Mouse (Mus musculus) heart, embryonic 16.5 days (tissue): ENCODE measurements around the gene Plekhh1. TPM values are rescaled to one million over a fixed set of nuclear protein-coding genes. Genes with fewer than 3 reads are reported as not detected.

ENCODE experiments used
- ATAC-seq: fragments of 200-750 bp; cut with Nextera tagmentation; replicated peaks from 2 replicates; pipeline ENCODE4 v1.8.0; 2017; ENCODE audit warnings: moderate number of reproducible peaks; ENCODE audit not compliant: insufficient read depth, low FRiP score; ENCODE audit errors: extremely low read depth
- H3K27ac ChIP-seq: fragments of 300-500 bp; sonication (generic); 2 replicates; pipeline ENCODE4 v1.5.1; 2014; ENCODE audit warnings: mild to moderate bottlenecking, low read length, control low read depth, moderate library complexity
- H3K27me3 ChIP-seq: fragments of 300-500 bp; sonication (generic); 2 replicates; pipeline ENCODE4 v1.6.1; 2014; ENCODE audit warnings: low read length, mixed read lengths; ENCODE audit not compliant: control insufficient read depth, insufficient read depth
- H3K36me3 ChIP-seq: fragments of 300-500 bp; sonication (generic); 2 replicates; pipeline ENCODE4 v1.6.1; 2014; ENCODE audit not compliant: control insufficient read depth, insufficient read depth
- H3K4me1 ChIP-seq: fragments of 300-500 bp; sonication (generic); 2 replicates; pipeline ENCODE4 v1.6.1; 2014; ENCODE audit warnings: low read length, mixed read lengths; ENCODE audit not compliant: control insufficient read depth, insufficient read depth
- H3K4me2 ChIP-seq: fragments of 300-500 bp; sonication (generic); 2 replicates; pipeline ENCODE4 v1.6.1; 2014; ENCODE audit warnings: low read depth, mild to moderate bottlenecking, control low read depth, low read length
- H3K4me3 ChIP-seq: fragments of 300-500 bp; sonication (generic); 2 replicates; pipeline ENCODE4 v1.5.1; 2014; ENCODE audit warnings: mild to moderate bottlenecking, control low read depth, low read length
- H3K9ac ChIP-seq: fragments of 300-500 bp; sonication (generic); 2 replicates; pipeline ENCODE4 v1.6.1; 2014; ENCODE audit warnings: low read length, control low read depth
- H3K9me3 ChIP-seq: fragments of 300-500 bp; sonication (generic); replicated peaks from 2 replicates; pipeline ENCODE4 v1.6.1; 2016; ENCODE audit warnings: low read length; ENCODE audit not compliant: control insufficient read depth
- WGBS: fragments of 180-500 bp; shearing (Covaris S2); extraction: QIAGEN DNeasy Blood & Tissue Kit; methylation state at CpG from one replicate; pipeline ENCODE4 v1.1.7; 2014; 5-methylcytosine and 5-hydroxymethylcytosine counted together
- polyA plus RNA-seq: library from polyadenylated mRNA; unstranded; fragments of >200 nt; fragmentation: Nextera tagmentation; extraction: Ambion mirVana; gene quantifications from 2 replicates; pipeline ENCODE4 v1.2.1, GENCODE M21; 2015

Gene Plekhh1
- polyA plus RNA-seq, 1 experiment from 2014 or later, result 1.8 TPM

- Histone ChIP-seq H3K4me1 (no peaks in the 10 kb centered on the region), H3K9me3 (no peaks in the 10 kb centered on the region), H3K4me3 (no peak overlapping the region), H3K27me3 (0 out of 2 replicates have a peak, but pooled peaks cover 2% of the 10 kb centered on the region), H3K27ac (no peak overlapping the region), H3K9ac (no peak overlapping the region), H3K36me3 (peaks cover 9% of the 10 kb centered on the region), H3K4me2 (no peak overlapping the region)
- no peak for ATAC-seq
- WGBS, result 88% methylated on average over 9 of the region's 9 CpGs
Measured at GRCm38 (mm10) chr12:79070736-79071333, 41.9 kb downstream of the Plekhh1 start.

GRCm38 (mm10) chr12:79072576-79072975 lies 43.6 kb downstream of the Plekhh1 start:
- 92% methylated on average over 6 of the region's 6 CpGs for WGBS
- Histone ChIP-seq H3K4me2 (no peak overlapping the region), H3K4me3 (no peak overlapping the region), H3K9ac (no peak overlapping the region), H3K27ac (no peak overlapping the region), H3K27me3 (0 out of 2 replicates have a peak, but pooled peaks cover 2% of the 10 kb centered on the region), H3K4me1 (no peaks in the 10 kb centered on the region), H3K36me3 (peaks cover 20% of the 10 kb centered on the region), H3K9me3 (no peaks in the 10 kb centered on the region)
- ATAC-seq, result no peak

DNA sequence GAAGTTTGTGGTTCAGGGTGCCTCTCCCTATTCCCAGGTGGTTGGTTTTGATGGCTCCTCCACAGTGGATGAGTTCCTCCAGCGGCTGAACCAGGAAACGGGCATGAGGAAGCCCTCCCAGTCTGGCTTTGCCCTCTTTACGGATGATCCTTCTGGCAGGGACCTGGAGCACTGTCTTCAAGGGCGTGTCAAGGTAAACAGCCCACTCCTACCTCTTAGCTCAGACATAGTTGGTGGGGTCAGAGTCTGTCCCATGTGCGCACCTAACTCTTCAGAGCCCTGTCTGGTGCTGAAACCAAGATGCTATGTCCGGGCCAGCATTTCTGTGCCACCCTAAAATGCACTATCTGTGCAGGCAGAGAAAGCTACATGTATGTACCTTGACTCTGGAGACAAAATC lies 44.4 kb downstream of the Plekhh1 start:
- 83% methylated on average over 6 of the region's 6 CpGs for WGBS
- Histone ChIP-seq H3K4me1 (no peaks in the 10 kb centered on the region), H3K27ac (no peak overlapping the region), H3K27me3 (0 out of 2 replicates have a peak, but pooled peaks cover 2% of the 10 kb centered on the region), H3K4me3 (no peak overlapping the region), H3K9me3 (no peaks in the 10 kb centered on the region), H3K36me3 (peaks cover 24% of the 10 kb centered on the region), H3K4me2 (no peak overlapping the region), H3K9ac (no peak overlapping the region)
- ATAC-seq, result no peak

GRCm38 (mm10) chr12:79089182-79089812 lies 60.3 kb downstream of the Plekhh1 start, which contains the start of gene Pigh:
Gene Pigh, minus strand, starts transcription at chr12:79089651.
- no peaks in the 10 kb centered on the region for H3K9me3 ChIP-seq
- H3K36me3 ChIP-seq, result no peaks in the 10 kb centered on the region
- WGBS, result under 1% methylated on average over 53 of the region's 53 CpGs
- H3K4me1 ChIP-seq, result 0 out of 2 replicates have a peak, but pooled peaks cover 4% of the 10 kb centered on the region
- H3K9ac ChIP-seq, result peak within 1 kb of the TSS; percentile 89
- no peak within 1 kb of the TSS for H3K27ac ChIP-seq
- no peaks in the 10 kb centered on the region for H3K27me3 ChIP-seq
- peak within 1 kb of the TSS; percentile 84 for H3K4me2 ChIP-seq
- peak; percentile 95 for ATAC-seq
- peak within 1 kb of the TSS; percentile 63 for H3K4me3 ChIP-seq

DNA sequence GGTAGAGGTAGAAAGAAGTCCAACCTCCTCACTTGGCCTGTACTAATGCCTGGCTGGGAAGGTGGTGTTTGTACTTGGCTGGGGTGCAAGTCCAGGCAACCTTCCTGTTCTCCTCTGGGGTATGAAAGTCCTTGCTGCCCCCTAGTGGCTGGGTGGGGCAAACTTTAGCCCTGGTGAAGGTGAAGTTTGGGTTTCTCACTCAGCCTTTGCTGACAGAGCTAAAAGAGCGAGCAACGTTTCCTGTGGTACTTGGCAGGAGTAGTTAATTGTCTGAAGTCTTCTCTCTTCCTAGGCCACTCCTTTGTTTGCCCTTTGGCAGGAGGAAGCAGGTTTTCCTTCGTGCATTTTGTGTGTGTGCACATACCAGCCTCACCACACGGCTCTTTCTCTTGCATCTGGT lies 63.6 kb downstream of the Plekhh1 start:
- no peak for ATAC-seq
- Histone ChIP-seq H3K4me2 (no peak overlapping the region), H3K36me3 (no peaks in the 10 kb centered on the region), H3K27me3 (peaks cover 3% of the 10 kb centered on the region; the same call in 1 of the 2 replicates), H3K4me3 (no peak overlapping the region), H3K9ac (no peak overlapping the region), H3K9me3 (no peaks in the 10 kb centered on the region), H3K27ac (no peak overlapping the region), H3K4me1 (0 out of 2 replicates have a peak, but pooled peaks cover 4% of the 10 kb centered on the region)
- 35% methylated on average over 4 of the region's 4 CpGs for WGBS

DNA sequence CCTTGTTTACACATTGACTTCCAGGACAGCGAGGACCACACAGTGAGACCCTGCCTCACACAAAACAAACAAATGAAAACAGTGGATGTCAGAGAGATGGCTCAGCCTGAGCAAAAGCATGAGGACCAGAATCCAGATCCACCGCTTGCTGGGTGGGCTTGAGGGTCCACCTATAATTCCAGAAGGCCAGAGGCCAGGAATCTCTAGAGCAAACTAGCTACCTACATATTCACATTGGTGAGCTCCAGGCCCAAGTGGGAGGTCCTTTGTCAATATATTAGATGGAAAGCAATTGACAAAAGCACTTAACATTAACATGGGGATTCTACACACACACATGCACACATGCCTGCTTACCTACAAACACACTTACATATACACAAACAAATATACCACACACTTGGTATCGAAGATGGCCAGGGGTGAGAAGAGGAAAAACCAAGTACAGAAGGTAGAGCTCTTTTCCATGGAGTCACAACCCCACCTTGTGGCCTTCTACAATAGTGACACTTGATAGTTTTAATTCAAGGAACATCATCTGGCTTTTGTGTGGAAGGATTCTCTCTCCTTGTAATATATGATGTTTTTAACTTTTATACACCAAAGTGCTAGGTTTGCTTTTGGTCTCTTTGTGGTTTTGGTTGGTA lies 68.3 kb downstream of the Plekhh1 start:
- no peaks in the 10 kb centered on the region for H3K9me3 ChIP-seq
- 47% methylated on average over 3 of the region's 3 CpGs for WGBS

DNA sequence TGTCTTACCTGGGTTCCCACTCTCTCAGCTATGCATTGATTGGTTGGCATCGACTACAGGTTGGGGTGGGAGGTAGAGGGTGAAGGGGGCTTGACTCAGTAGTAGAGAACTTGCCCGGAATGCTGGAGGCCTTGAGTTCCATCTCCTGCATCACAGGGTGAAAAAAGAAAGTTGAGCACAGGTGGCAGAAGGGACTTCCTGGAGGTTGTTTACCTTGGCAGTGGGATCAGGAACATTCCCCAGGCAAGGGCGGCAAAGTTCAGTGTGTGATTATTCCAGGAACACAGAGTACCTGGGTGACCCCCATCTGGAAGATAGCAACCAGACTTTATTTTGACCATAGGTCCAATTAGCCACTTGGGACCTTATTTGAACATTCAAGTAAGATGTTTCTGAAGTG lies 74.8 kb downstream of the Plekhh1 start:
- no peak overlapping the region for H3K4me2 ChIP-seq
- H3K9me3 ChIP-seq, result no peaks in the 10 kb centered on the region
- no peaks in the 10 kb centered on the region for H3K4me1 ChIP-seq
- WGBS, result 68% methylated on average over 3 of the region's 3 CpGs
- H3K27ac ChIP-seq, result no peak overlapping the region
- no peaks in the 10 kb centered on the region for H3K27me3 ChIP-seq
- H3K36me3 ChIP-seq, result no peaks in the 10 kb centered on the region
- no peak overlapping the region for H3K9ac ChIP-seq
- no peak for ATAC-seq
- no peak overlapping the region for H3K4me3 ChIP-seq

More for the DNA sequence above, 68.3 kb downstream of the Plekhh1 start:
- Histone ChIP-seq H3K27ac (no peak overlapping the region), H3K4me2 (no peak overlapping the region), H3K4me3 (no peak overlapping the region), H3K9ac (no peak overlapping the region), H3K27me3 (peaks cover 5% of the 10 kb centered on the region; the same call in 1 of the 2 replicates), H3K36me3 (no peaks in the 10 kb centered on the region), H3K4me1 (no peaks in the 10 kb centered on the region)
- no peak for ATAC-seq

GRCm38 (mm10) chr12:79104544-79104943 lies 75.6 kb downstream of the Plekhh1 start:
- H3K9me3 ChIP-seq, result no peaks in the 10 kb centered on the region
- WGBS, result 59% methylated on average over 2 of the region's 2 CpGs
- no peak for ATAC-seq
- no peaks in the 10 kb centered on the region for H3K4me1 ChIP-seq
- H3K4me3 ChIP-seq, result no peak overlapping the region
- no peak overlapping the region for H3K9ac ChIP-seq
- no peaks in the 10 kb centered on the region for H3K36me3 ChIP-seq
- no peak overlapping the region for H3K27ac ChIP-seq
- H3K27me3 ChIP-seq, result no peaks in the 10 kb centered on the region
- no peak overlapping the region for H3K4me2 ChIP-seq

DNA sequence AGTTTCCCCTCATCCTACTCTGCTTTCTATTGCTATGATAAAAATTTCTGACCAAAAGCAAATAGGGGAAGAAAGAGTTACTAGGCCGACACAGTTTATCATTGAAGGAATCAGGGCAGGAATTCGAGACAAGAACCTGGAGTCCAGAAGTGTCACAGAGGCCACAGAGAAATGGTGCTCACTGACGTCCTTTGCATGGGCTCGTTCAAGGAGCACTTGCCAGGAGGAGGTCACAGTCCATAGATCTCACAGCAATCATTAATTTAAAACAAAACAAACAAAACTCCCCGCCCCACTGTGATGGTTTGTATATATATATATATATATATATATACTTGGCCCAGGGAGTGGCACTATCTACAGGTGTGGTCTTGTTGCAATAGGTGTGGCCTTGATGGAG lies 76.3 kb downstream of the Plekhh1 start:
- Histone ChIP-seq H3K27me3 (no peaks in the 10 kb centered on the region), H3K9me3 (no peaks in the 10 kb centered on the region), H3K9ac (no peak overlapping the region), H3K4me3 (no peak overlapping the region), H3K36me3 (no peaks in the 10 kb centered on the region), H3K4me1 (no peaks in the 10 kb centered on the region), H3K4me2 (no peak overlapping the region), H3K27ac (no peak overlapping the region)
- WGBS, result 78% methylated on average over 5 of the region's 5 CpGs
- ATAC-seq, result no peak
